Mouse (Mus musculus): ENCODE measurements at regions not wholly inside any gene's neighbourhood (a gene's known extent, or its start where the extent isn't known, plus 50 kb on each side); places are given as distances from the start of the nearest gene placed in this dataset.
A peak's percentile ranks its signal among the peaks of the same experiment; 100 is the strongest.

DNA sequence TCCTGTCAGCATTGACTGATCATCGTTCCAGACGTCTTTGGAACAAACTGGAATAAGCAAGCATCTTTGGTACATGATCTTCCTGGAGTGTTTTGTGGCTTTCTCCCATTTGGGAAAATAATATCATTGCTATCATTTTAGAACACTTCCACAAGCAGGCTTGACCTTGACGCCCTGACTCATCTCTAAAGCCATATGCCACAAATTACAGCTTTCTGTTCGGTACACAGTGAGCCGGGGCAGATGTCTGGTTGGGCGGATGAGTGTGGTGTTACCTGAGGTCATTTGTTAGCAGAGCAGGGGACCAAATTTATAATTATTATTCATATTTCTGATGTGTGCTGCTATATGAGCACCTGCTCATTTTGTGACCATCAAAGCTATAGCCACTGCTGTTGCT is 83.3 kb upstream of the Pmfbp1 start:
- no peak for DNase-seq (ENCODE audit: low read depth, low spot score)

GRCm38 (mm10) chr8:109413386-109413785 is 80.4 kb upstream of the Pmfbp1 start:
- DNase-seq (ENCODE audit: low read depth, low spot score) = no peak

DNA sequence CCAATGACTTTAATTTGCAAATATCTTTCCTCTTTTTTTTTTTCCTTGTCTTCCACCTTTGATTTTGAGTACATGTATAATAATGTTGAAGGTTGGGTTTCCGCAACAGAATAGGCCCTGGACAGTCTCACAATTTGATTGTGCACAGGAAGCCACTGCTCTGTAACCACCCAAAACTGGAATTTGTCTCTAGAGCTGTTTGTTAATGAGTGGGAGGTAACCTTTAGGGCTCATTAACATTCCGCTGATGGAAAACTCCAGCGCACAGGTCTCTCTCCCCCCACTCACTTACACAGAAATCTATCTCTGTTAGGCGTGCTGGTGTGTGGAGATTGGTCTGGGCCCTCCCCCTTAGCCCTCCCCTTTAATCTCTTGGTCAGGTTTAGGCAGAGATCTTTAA is 78.5 kb upstream of the Pmfbp1 start:
- no peak for DNase-seq (ENCODE audit: low read depth, low spot score)

DNA sequence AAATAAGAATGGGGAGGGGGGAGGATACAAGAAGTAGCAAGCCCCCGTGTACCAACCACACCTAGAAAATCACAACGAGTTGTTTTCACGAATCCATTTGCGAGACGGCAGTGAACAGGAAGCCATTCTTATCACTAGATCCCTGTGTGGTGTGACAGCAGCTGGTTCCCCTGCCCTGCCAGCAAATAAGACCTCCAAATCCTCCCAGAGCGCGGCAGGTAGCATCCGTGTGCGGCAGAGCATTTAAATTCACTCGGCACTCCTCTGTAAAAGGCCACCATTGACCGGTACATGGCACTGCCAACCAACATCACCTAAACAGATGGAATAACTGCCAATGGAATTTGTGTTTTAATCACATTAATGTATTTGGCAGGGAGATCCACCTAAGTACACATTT is 77.9 kb upstream of the Pmfbp1 start:
- no peak for DNase-seq (ENCODE audit: low read depth, low spot score)

DNA sequence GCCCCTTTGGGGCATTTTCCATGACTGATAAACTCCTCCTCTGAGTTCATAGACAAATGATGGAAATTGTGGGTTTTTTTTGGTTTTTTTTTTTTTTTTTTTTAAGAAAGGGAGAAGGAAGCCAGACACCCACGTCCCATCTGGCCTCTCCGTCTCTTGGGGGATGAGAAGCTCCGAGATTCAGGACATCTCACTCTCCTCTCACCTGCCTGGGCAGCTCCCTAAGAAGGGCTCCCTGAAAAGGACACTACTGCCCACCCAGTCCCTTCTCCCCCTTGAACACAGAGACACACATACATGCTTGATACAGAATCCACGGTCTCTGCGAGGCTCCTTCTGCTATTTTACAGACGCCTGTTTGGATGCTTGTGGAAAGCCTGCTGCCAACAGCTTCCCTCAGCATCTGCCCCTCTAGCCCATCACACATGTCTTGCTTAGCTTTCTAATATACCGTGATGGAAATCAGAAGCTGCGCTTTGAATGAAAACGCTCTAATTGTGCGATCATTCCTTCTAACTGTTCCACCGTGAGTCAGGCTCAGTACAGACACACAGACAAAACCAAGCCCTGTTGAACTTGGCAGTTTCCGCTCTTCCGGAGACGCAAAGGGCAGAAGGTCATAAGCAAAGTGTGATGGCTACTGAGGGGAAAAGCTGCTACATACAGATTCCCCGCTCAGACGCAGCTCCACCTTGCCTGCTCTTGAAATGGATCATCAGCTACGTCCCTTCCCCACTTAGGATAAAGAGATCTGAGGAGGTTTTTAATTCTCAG is 77.3 kb upstream of the Pmfbp1 start:
- DNase-seq (ENCODE audit: low read depth, low spot score) = no peak

GRCm38 (mm10) chr8:109417222-109417621 is 76.6 kb upstream of the Pmfbp1 start:
- DNase-seq (ENCODE audit: low read depth, low spot score) = peak; percentile 33

DNA sequence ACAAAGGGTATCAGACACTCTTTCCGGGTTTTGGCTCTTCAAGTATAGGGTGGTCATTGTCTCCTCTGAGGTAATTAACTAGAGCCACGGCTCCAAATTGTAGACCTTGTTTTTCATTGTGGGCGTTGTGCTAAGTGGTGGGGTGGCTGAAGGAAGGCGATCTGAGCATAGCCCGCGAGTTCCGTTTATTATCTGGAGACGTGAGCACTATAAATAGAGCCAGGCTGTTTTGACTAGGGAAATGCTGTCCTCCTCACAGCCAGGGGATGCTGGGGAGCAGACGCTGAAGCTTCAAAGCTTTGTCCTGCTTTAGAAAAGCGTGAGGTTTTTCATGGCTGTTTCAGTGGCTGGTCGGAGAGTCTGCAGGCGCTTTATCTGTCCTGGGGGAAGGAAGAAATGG is 75.9 kb upstream of the Pmfbp1 start:
- no peak for DNase-seq (ENCODE audit: low read depth, low spot score)

DNA sequence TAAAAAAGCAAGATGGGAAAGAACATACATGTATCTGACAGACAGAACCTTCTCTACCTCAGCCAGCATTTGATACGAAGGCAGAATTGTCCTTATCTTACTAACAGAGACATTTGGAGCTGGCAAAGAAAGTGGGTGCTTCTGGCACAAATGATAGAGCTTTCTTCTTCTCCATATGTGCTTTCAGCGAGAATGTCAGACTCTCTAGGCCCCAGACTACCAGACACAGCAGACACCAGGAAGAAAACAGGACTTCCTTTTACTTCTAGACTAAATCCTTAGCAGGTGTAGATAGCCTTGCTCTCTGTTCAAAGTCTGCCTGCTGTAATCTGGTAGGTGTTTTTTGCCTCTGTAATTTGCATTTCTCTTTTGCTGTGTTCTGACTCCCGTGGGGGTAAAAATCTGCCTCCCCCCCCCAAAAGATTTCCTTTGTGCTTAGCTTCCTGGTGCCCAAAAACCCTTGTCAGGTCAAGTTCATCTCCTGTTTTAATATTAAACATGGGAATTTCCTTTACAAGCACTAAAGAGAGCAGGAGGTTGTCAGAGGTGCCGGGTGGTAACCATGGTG is 74.7 kb upstream of the Pmfbp1 start:
- no peak for DNase-seq (ENCODE audit: low read depth, low spot score)

GRCm38 (mm10) chr8:109424004-109424403 is 69.8 kb upstream of the Pmfbp1 start:
- DNase-seq (ENCODE audit: low read depth, low spot score) = no peak

- no peak for DNase-seq (ENCODE audit: low read depth, low spot score)
These were observed 65.3 kb upstream of the Pmfbp1 start for GRCm38 (mm10) chr8:109428551-109428950.

- no peak for DNase-seq (ENCODE audit: low read depth, low spot score)
These were observed 59.3 kb upstream of the Pmfbp1 start for GRCm38 (mm10) chr8:109434538-109434937.

DNA sequence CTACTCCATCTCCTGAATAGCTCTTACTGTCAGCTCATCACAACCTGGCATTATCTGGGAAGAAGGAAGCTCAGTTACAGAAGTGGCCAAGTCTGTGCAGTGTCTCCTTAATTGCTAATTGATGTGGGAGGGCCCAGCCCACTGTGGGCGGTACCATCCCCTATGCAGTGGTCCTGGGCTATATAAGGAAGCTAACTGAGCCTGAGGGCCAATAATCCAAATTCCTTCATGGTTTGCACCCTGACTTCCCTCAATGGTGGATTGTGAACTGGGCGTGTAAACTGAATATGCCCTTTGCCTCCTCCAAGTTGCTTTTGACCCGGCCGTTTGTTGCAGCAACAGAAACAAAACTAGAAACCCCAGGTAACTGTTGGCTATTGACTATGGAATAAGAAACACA is 57.8 kb upstream of the Pmfbp1 start:
- no peak for DNase-seq (ENCODE audit: low read depth, low spot score)

DNA sequence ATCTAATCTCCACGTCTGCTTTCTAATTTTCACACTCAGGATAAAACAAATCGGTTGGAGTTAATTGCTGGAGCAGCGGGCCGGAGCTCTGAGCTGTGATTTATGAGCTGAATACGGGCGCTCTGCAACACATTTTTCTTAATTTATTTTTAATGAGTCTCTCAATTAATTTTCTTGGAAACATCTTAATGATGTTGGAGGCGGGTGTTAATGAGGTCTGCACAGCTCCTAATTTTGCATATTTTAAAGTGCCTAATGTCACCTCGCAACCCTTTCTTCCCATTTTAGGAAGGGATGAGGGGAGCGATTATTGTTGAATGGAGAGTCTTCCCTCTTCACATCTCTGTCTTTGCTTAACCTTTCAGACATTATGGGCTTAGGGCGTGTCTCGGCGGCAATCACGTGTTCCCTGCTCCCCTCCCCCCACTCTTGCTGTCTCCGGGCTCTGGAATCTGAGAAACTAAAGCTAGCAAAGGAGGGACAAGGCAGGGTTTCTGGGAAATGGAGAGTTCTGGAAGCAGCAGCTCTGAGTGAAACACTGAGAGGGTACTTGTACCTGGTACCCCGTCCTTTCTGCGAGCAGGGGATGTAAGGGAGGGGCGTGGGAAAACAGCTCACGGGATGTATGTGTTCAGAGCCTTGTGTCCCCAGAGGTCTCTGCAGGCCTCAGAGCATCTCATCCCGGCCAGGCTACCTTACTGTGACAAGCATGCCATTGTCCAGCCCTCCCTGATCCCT is 56.8 kb upstream of the Pmfbp1 start:
- DNase-seq (ENCODE audit: low read depth, low spot score) = no peak

DNA sequence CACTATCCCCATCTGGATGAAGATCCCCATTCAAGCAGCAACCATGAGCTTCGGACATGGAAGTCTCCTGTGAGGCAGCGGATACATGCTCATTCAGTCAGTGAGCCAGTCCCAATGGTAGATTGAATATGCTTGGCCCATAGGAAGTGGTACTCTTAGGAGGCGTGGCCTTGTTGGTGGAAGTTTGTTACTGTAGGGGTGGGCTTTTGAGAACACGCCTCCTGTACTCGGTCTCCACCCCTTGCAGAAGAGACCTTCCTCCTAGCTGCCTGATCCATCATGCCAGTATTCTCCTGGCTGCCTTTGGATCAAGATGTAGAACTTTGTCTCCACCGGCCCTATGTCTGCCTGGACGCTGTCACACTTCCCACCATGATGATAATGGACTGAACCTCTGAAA is 55.3 kb upstream of the Pmfbp1 start:
- DNase-seq (ENCODE audit: low read depth, low spot score) = no peak
